ENCODE assay signal across 29 mouse cellular contexts in the genomic region with DNA sequence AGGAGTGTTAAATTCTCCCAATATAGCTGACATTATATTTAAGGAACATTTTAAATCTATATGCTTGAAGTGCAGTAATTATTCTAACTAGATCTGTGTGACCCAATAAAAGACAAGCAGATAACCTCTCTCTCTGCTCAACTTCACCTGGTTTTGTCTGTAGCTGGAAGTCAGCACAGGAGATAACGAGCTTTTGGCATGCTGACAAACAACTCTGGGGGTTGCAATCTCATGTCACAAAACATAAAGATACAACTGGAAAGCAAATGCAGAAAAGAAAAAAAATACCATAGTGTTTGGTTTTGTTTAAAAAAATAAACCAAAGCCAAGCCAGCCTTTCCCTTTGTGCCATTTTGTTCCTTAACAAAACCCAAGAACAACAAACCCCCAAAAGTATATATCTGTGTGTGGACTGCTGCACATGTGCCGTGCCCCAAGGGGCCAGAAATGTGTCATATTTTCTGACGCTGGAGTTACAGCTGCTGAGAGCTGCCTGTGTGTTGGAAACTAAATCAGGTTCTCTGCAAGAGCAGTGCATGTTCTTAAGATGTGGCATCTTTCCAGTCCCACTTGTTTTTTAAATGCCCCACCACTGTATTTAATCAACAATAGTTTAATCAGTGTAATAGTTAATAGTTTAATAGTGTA. TPM values are rescaled to one million over a fixed set of nuclear protein-coding genes. Genes with fewer than 3 reads are reported as not detected.
A peak's percentile ranks its signal among the peaks of the same experiment; 100 is the strongest.
DNase-seq lines count a peak whose midpoint lies in the region; ATAC-seq and TF ChIP-seq lines count a peak whose summit lies in the region.
"Had no signal": no experiment of that assay in that cellular context is flagged by ENCODE, and none has a peak within 500 bp of the region (broad histone marks: within the 10 kb centered on the region; RNA-seq: fewer than 3 reads in every experiment).

No protein-coding gene starts in this region.

- H3K27me3 ChIP-seq in heart, embryonic 15.5 days, result no peaks in the 10 kb centered on the region
- H3K27me3 ChIP-seq in CH12.LX (replicated peaks), result no peaks in the 10 kb centered on the region
- H3K27me3 ChIP-seq: embryonic facial prominence, embryonic 13.5 days; forebrain, embryonic 13.5 days; heart, embryonic 12.5 days had no signal

- H3K27ac ChIP-seq in heart, embryonic 15.5 days, result peak overlapping the region; percentile 50
- no peak overlapping the region for H3K27ac ChIP-seq in CH12.LX (ENCODE audit: insufficient read depth, low read depth)
- H3K27ac ChIP-seq: embryonic facial prominence, embryonic 13.5 days; forebrain, embryonic 10.5 days; forebrain, embryonic 13.5 days; heart, adult 2 months; hindbrain, embryonic 14.5 days; hindbrain, postnatal 0 days had no signal

- no peak for ATAC-seq in heart, embryonic 15.5 days (replicated peaks; ENCODE audit: insufficient number of reproducible peaks, insufficient read depth, low FRiP score, low read depth)
- ATAC-seq: activated CD4-positive, CD25-positive, alpha-beta regulatory T cell, adult 4 months; forebrain, embryonic 13.5 days; forebrain, embryonic 16.5 days; hindbrain, postnatal 0 days; inflammation-experienced regulatory T-cells, adult 6 months; intestine, embryonic 16.5 days had no signal

- H3K9me3 ChIP-seq in heart, embryonic 15.5 days (replicated peaks), result no peaks in the 10 kb centered on the region
- no peaks in the 10 kb centered on the region for H3K9me3 ChIP-seq in CH12.LX (replicated peaks; ENCODE audit: low read length)
- H3K9me3 ChIP-seq: embryonic facial prominence, embryonic 13.5 days; forebrain, embryonic 10.5 days; forebrain, embryonic 13.5 days; G1E; heart, embryonic 12.5 days had no signal

- TF ChIP-seq CTCF in CH12.LX (conservative IDR thresholded peaks at IDR 0.05 in 1 of 2, IDR thresholded peaks at IDR 0.05 in 1 of 2; ENCODE audit: low read depth in 2 of 2, low read length in 2 of 2), result no peak

- no peak for TF ChIP-seq POLR2A in CH12.LX (IDR thresholded peaks at IDR 0.05; ENCODE audit: low read depth, low read length)

- WGBS in heart, embryonic 15.5 days, result 30% methylated on average over 3 of the region's 3 CpGs

- H3K4me2 ChIP-seq in heart, embryonic 15.5 days, result no peak overlapping the region
- H3K4me2 ChIP-seq in CH12.LX (ENCODE audit: insufficient read depth, low read depth, poor library complexity, severe bottlenecking), result no peak overlapping the region
- H3K4me2 ChIP-seq: embryonic facial prominence, embryonic 13.5 days; forebrain, embryonic 13.5 days; heart, embryonic 12.5 days; hindbrain, embryonic 14.5 days had no signal

- DNase-seq in heart, adult 18-20 months, result no peak
- DNase-seq in 3T3-L1 (ENCODE audit: low read depth, low spot score) (peak; percentile 15), CH12.LX (ENCODE audit: extremely low read depth) (peak; percentile 51), adipocyte (ENCODE audit: low spot score) (peak; percentile 22)
- DNase-seq in layer of hippocampus, adult 9-10 months (ENCODE audit: low spot score), result no peak
- DNase-seq: adrenal gland, postnatal 10 days; cerebellum, adult 11 months; cerebellum, adult 2 months; cerebellum, adult 9-11 months; cerebellum, postnatal 25 days; gastrocnemius, postnatal 14 days; heart, adult 2 months; heart, postnatal 36 days; kidney, adult 18-20 months; kidney, adult 9 months had no signal

- in situ Hi-C loops in CH12.LX (cut with MboI; ENCODE audit: low pct_ligation_motif_present, low pct_unique_long_range_greater_than_20kb, low sequenced_read_pairs), result no loop called here

- no peak overlapping the region for H3K4me3 ChIP-seq in heart, embryonic 15.5 days
- H3K4me3 ChIP-seq in CH12.LX (replicated peaks in 1 of 3; ENCODE audit: low read depth in 2 of 3, low read length in 2 of 3, poor library complexity in 1 of 3), result no peak overlapping the region
- H3K4me3 ChIP-seq: embryonic facial prominence, embryonic 13.5 days; forebrain, embryonic 10.5 days; forebrain, embryonic 13.5 days; heart, adult 2 months; heart, embryonic 12.5 days had no signal

- no peaks in the 10 kb centered on the region for H3K79me2 ChIP-seq in CH12.LX (replicated peaks; ENCODE audit: control insufficient read depth, extremely low read depth, insufficient read depth, poor library complexity, severe bottlenecking)

- H3K36me3 ChIP-seq in heart, embryonic 15.5 days, result peaks cover 17% of the 10 kb centered on the region; the same call in 1 of the 2 replicates
- H3K36me3 ChIP-seq in CH12.LX (replicated peaks in 1 of 2; ENCODE audit: control insufficient read depth in 1 of 2, insufficient read depth in 1 of 2, low read length in 1 of 2), result peaks cover 27 to 71% of the 10 kb centered on the region in 2 experiments

- no peak overlapping the region for H3K9ac ChIP-seq in heart, embryonic 15.5 days
- no peak overlapping the region for H3K9ac ChIP-seq in CH12.LX (ENCODE audit: insufficient read depth, low read depth)
- H3K9ac ChIP-seq: embryonic facial prominence, embryonic 13.5 days; forebrain, embryonic 13.5 days; heart, embryonic 12.5 days; hindbrain, embryonic 14.5 days had no signal

- peaks cover 14% of the 10 kb centered on the region for H3K4me1 ChIP-seq in heart, embryonic 15.5 days (replicated peaks)
- H3K4me1 ChIP-seq in CH12.LX (ENCODE audit: control insufficient read depth in 1 of 2, insufficient read depth in 2 of 2), result peaks cover 0 to 28% of the 10 kb centered on the region in 2 experiments; a peak in 2 of 4 replicates
- H3K4me1 ChIP-seq: forebrain, embryonic 10.5 days; forebrain, embryonic 13.5 days had no signal

- dilution Hi-C loops in CH12.LX (cut with MboI; ENCODE audit: extremely low pct_ligation_motif_present, extremely low pct_unique_long_range_greater_than_20kb, low sequenced_read_pairs), result no loop called here

- TF ChIP-seq EP300 in CH12.LX (IDR thresholded peaks at IDR 0.05; ENCODE audit: low read length), result peak; percentile 65

- TF ChIP-seq RAD21 in CH12.LX (IDR thresholded peaks at IDR 0.05; ENCODE audit: low read depth, low read length), result no peak; the same call in 1 of the 2 replicates

TF ChIP-seq in CH12.LX, 34 proteins besides CTCF, POLR2A, EP300 and RAD21:
- TF ChIP-seq BHLHE40 (IDR thresholded peaks at IDR 0.05; ENCODE audit: low read depth, low read length) (peak; percentile 84), ETS1 (conservative IDR thresholded peaks at IDR 0.05; ENCODE audit: low read depth, low read length) (peak; percentile 83), MYC (IDR thresholded peaks at IDR 0.05; ENCODE audit: low read depth, low read length) (no peak), JUND (conservative IDR thresholded peaks at IDR 0.05; ENCODE audit: low read depth, low read length) (peak; percentile 48; the same call in 1 of the 2 replicates), JUN (IDR thresholded peaks at IDR 0.05; ENCODE audit: insufficient read depth, low read depth, low read length) (peak; percentile 53; the same call in 1 of the 2 replicates)

RNA-seq across cellular contexts. Expression of gene Gm10642, which starts 44.9 kb away (rescaled TPM):
- 0.36 and 0.45 TPM in 2 replicates for polyA plus RNA-seq in heart, embryonic 15.5 days (2015; fragmentation: Nextera tagmentation; extraction: Ambion mirVana)
- total RNA-seq in heart, adult 18-20 months (2021), result under 1 TPM; 0.32 to 0.41 TPM
- 1.5 and 2.1 TPM in 2 replicates for total RNA-seq in CH12.LX (2012; rRNA removed)
- total RNA-seq in CH12.LX (2014; rRNA removed), result 0.13 TPM in 1 of 2 replicates, not detected in the other
- not detected in 2 replicates for polyA plus RNA-seq in CH12.LX (2012; ENCODE audit: insufficient read length, low read depth)
- total RNA-seq: common myeloid progenitor, adult 5-6 weeks; gastrocnemius, adult 18-20 months had no signal

RNA-seq across cellular contexts. Expression of gene Mindy2, which starts 45.8 kb away (rescaled TPM):
- polyA plus RNA-seq in heart, embryonic 15.5 days (2015; fragmentation: Nextera tagmentation; extraction: Ambion mirVana), result 10.9 and 13.1 TPM in 2 replicates
- total RNA-seq in heart, adult 18-20 months (2021), result 10 to 100 TPM; 35.7 to 37.9 TPM
- total RNA-seq in CH12.LX (2012; rRNA removed) (5.3 and 7.0 TPM in 2 replicates), CH12.LX (2014; rRNA removed) (9.9 and 10.0 TPM in 2 replicates)
- polyA plus RNA-seq in CH12.LX (2012; ENCODE audit: insufficient read length, low read depth), result 5.9 and 6.8 TPM in 2 replicates

Comparison
In these comparisons a context has a peak if more than half of its experiments do, and no peak if none do; other contexts are left out.
1. DNase-seq: peak in 3T3-L1 (single experiment), CH12.LX (single experiment) and adipocyte (single experiment); none in heart, adult 18-20 months (0 of 2) and layer of hippocampus, adult 9-10 months (single experiment).